Mouse (Mus musculus): ENCODE data around the gene Tspo2. TPM values are rescaled to one million over a fixed set of nuclear protein-coding genes. Genes with fewer than 3 reads are reported as not detected.
"Not testable (repeated sequence)": the region's sequence is repeated elsewhere in the genome, so short reads cannot be mapped to it uniquely, and the experiment has no call there.

Tspo2 gene
- polyA plus RNA-seq (2017; shearing (Covaris generic)): 1 to 10 TPM in 1 of 2 experiments, not detected in 1; 3.6 TPM

DNA sequence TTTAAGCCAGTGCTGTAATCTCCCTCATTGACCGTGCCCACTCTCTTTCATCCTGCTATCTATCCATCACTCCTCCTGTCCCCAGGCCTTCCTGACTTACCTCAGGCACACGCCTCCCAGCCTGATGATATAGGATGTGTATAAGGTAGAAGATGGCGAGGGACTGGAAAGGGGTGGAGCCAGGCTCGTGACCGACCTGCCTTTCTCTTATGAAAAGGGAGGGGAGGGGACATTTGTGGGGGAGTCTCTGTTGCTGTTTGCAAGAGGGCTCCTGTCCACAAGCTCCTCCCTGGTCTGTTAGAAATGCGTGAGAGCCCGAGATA lies at the start of gene Tspo2:
TSS of gene Tspo2 (minus strand) at position 170 of the 323 bp plus-strand sequence.
- ATAC-seq: no peak

DNA sequence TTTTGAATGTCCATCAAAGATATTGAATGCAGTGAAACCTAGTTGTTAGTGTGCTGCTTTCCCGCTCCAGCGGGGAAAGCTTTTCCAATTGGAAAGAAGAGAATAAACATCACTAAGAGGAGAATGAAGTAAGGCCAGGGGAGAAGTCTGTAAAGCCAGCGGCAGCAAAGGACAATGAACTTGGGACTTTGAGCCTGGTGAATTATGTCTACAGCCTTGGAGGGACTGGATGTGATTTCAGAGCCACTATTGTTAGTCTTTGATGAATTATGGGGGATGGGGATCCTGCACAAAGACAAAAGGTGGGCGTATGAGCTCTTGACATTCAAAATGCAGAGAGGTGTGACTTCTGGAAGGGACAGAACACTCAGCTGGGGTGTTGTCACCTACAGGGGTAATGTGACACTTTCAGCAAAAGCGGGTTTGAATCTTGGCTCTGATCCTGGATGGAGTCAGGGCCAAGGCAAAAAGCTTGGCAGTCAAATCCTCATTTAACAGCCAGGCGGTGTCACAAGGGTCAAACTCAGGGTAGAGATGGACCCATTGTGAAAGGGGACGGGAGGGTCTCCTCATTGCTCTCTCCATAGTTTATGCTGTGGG lies 49.6 kb upstream of the Tspo2 start:
- no peak for ATAC-seq

DNA sequence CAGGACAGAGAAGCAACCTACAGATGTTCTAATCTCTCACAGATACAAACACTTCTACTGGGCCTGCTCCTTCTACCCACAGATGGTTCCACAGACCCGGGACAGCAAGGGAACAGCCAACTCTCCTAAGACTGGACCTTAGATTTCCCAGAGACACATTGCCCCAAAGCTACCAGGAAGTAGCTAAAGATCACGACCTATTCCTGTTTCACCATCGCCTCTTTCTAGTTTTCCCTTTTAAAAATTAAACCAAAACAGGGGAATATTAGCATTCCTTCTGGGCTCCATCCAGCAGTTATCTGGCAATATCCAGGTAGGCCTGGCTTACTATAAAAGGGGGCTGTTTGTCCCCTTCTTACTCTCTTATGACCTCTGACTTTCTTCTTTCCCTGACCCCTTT lies 46.7 kb upstream of the Tspo2 start:
- no peak for ATAC-seq

DNA sequence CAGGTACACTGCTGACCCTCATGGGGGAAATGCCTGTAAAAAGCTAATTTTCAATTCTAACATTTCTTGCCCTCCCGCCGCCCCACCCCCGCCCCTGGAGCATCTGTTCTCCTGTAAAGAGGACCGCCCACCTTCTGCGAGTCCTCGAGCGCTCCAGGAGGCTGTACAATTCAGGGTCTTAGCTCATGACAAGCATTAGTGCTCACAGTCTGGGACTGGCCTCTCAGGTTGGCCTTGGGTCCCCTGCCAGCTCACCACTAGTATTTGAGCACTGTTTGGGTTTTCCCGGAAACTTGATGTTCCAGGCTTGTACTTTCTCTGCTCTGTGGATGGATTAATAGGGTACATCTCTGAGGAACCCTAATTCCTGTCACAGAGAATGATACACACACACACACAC lies 42.7 kb upstream of the Tspo2 start:
- ATAC-seq: no peak

DNA sequence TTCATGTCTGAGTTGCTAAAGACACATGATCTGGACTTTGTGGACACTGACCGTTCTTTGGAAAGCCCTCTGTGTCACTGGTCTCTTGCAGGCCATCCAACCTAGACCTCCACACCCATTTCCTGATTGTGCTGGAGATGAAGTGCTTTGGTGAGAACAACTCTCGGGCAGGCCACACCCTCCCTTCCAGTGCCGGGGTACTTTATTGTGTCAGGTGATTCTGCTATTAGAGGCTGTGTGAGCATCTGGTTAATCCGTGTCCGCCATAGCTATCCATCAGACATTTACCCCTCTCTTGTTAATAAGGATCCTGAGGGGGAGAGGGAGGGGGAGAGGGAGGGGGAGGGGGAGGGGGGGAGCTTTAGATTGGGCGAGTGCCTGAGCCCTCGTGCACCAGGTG lies 42.3 kb upstream of the Tspo2 start:
- no peak for ATAC-seq

DNA sequence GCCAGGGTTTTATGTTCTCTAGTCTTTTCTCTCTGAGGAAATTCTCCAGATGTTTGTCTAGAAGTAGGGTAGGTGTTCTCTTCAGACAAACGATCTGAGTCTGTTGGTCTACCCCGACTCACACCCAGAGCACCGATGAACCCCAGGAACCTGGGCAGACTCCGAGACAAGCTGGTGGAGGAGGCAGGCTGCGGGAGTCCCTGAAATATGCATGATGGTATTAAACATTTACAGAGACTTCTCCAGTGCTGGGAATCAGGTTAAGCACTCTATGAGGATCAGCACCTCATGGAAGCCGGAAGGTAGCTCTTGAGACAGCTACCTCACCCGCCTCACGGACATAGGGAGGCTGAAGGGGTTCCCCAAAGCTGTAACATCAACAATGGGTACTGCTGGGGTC lies 41.3 kb upstream of the Tspo2 start:
- ATAC-seq: no peak

DNA sequence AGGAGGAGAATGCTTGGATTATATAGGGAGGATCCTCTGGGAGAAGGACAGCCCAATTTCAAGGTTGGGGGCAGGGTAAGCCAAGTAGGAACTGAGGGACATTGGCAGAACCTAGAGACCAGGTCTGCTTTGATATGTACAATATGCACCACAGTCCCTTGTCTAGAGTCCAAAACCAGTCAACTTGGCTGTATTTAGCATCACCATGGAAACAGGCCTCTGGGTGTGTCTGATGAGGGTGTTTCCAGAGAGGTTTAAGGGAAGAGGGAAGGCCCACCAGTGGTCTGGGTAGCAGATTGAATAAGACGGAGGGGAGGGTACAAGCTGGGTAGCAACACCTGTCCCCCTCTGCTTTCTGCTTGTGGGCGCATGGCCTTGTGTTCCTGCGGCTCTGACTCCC lies 38.1 kb upstream of the Tspo2 start:
- no peak for ATAC-seq

DNA sequence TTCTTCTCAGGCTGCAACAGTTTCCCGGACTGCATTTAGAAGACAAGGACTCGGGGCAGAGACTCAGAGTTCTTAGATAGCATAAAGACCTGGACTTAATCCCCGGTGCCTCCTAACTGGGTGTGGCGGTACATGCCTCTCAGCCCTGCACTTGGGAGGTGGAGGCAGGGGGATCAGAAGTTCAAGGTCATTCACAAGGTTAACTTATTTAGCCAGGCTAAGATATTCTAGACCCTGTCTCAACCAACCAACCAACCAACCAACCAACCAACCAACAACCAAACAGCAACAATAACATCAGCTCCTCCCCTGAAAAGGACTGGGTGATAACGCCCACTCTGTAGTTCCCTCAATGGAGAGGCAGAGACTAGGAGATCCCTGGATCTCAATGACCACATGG lies 32.9 kb upstream of the Tspo2 start:
- no peak for ATAC-seq

DNA sequence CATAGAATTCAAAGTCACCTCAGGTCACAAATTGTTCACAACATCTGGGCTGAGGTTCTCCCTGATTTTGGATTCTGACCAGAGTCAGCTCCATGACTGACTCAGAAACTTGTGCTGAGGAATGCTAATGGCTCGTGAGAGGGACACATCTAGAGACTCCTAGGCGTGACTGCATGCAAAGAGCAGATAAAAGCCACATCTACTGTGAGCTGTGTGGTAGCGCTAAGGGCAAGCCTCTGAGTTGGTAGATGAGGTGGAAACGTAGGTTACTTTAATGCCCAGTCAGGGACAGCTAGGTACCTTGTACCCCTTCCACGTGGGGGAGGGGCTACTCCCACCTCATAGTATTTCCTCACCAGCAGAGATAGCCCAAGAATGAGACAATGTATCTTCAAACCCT lies 32.4 kb upstream of the Tspo2 start:
- ATAC-seq: no peak

DNA sequence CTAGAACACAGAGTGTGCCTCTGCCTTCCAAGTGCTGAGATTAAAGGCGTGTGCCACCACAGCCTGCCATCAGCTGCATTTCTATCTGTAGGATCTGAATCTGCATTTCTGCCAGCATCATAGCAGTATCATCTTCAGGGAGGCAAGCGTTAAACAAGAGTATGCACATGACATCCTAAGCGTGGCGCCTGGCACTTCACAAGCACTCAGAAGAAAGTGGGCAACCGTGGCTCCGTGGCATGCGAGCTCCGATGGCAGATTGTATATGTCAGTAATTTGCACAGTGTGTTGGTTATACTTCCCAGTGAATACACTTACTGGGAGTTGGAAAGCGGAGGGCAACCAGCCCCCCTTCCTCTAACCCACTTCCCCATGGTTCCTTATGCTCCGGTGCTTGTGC lies 28.6 kb upstream of the Tspo2 start:
- ATAC-seq: no peak

DNA sequence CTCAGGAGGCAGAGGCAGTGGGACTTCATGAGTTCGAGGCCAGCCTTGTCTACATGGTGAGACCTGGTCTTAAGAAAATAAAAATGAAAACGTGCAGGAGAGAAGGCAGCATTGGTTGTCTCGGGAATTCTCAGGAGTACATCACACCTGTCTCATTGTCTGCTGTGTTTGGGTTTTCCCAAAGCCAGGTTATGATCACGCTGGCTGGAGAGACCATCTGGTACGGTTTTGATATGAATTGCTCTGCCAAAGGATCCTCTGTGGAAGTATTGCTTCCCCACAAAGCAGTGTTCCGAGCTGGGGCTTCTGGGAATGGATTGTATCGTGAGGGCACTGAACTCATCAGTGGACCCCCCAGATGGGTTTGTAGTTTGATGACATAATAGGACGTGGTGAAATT lies 24.1 kb upstream of the Tspo2 start:
- ATAC-seq: no peak

DNA sequence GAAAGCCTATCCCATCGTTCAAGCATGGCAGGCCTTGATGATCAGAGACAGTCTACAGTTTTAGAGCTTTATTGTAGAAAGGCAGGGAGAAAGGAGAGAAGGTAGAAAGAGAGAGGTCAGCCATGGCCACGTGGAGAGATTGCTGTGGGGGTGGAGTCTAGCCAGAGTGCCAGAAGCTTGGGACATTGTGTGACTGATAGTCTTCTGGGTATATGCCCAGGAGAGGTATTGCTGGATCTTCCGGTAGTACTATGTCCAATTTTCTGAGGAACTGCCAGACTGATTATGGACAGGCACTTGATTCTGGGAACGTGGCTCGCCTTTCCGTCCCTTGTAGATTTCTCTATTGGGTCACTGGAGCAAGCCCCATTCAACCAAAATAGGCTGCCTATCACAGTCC lies 23.0 kb upstream of the Tspo2 start:
- ATAC-seq: not testable (repeated sequence)

DNA sequence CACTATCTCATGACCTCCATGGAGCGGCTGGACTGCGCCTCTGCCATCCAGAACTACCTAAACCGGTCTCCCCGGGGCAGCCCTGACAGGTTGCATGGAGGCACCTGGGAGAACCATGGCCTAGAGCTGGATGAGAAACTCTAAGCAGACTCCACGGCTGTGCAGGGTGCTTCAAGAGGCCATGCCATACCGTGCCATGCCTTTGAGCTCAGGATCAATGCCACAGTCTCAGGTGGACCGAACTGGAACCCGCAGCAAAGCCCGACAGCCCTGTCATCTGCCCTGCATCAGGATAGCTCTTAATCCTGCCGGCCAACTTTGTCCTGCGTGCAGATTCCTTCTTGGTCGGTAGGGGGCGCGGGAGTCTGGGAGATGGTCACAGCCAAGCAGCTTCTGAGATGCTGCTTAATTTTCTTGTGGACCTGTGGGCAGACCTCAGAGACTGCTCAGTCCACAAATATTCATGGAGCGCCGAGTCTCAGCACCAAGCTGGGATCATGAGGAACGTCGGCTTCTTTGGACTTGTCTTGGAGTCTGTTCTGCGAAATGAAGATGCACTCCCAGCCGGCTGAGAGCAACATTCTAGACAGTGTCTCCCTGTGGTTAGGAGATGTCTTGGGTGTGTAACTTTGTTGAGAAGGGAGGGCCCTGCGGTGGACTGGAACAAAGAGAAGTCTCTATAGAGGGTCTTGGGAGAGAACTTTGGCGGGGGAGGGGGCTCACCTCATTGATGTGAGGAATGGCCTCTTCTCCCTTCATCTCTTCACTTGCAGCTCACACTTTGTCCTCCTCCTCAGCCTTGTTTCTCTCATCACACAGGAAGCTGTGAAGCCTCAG lies 16.3 kb upstream of the Tspo2 start:
- ATAC-seq: peak; percentile 38

DNA sequence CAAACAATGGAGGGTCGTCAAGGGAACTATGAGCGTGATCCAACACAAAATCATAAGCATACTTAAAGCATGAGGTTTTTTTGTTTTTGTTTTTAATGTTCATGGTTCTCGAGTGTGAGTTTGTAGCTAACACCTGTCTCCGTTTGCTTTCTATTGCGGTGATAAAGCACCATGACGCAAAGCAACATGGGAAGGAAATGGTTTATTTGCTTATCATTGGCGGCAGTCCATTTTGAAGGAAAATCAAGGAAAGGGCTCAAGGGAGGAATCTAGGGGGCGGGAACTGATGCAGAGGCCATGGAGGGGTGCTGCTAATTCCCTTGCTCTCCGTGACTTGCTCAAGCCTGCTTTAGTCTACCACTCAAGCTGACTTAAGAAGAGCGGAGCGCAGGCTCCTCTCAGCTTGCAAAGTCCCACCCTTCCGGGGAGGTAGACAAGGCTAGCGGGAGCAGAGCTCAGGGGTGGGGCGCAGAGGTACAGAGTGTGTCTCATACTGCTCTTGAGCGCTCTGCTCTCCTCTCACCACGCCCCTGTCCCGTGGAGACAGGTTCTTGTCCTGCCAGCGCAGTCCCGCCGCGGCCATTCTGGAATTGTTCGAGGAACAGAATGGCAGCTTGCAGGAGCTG lies 15.6 kb upstream of the Tspo2 start:
- ATAC-seq: peak; percentile 30

DNA sequence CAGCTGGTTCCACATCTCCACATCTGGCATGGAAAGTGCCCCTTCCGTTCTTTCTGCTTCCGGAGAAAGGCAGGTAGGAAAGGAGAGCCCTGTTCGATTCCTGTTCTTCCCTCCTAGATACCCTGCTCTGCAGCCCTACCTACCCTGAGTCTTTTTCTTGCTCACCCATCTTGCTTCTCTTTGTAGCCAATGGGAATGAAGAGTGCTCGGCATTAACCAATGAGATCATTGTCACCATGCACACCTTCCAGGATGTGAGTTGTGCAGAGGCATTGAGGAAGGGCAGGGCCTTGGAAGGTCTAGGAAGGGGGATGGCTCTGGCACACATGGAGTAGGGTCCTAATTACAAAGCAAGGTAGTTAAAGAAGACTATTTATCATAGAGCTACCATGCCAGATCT lies 12.1 kb upstream of the Tspo2 start:
- no peak for ATAC-seq

DNA sequence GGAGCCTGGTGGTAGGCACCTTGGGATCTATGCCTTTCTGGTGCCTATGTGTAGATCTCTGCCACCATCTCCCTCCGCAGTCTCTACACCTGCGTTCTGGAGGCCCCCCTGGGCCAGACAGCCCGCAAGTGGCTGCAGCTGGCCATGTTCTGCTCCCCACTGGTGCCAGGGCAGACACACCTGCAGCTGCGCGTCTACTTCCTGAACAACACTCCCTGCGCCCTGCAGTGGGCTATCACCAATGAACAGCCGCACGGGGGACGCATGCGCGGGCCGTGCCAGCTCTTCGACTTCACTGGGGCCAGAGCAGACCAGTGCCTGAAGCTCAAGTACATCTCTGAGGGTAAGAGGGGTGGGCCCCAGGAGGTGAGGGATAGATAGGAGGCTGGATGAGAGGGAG lies 10.8 kb upstream of the Tspo2 start:
- ATAC-seq: peak; percentile 63

DNA sequence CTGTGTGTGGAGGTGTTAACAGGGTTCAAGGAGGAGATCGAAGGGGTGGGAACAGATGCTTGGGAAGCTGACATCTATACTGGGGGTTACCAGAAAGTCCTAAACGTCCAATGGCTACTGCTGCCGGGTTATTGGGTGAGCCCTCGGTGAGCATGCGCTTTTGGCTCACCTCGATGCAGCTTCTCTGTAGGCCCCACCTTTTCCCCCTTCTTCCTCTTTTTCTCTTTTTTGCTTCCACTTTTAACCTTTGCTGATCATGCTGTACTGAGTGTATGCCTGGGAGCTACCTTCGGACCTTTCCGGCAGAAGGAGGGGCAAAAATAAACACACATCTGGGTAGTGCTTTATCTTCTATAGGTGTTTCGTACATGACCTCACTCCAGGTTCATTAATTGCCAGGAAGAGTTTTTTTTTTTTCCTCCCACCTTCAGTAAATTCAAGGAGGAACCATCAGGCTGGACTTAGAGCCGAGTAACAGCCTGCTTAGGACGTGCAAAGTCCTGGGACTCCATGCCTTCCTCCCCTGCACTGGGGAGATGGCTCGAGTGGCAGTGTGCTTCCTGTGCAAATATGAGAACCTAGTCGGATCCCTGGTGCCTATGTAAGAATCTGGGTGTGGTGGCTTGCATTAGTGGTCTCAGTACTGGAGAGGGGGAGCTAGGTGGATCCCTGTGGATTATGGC lies 6.8 kb upstream of the Tspo2 start:
- ATAC-seq: no peak

DNA sequence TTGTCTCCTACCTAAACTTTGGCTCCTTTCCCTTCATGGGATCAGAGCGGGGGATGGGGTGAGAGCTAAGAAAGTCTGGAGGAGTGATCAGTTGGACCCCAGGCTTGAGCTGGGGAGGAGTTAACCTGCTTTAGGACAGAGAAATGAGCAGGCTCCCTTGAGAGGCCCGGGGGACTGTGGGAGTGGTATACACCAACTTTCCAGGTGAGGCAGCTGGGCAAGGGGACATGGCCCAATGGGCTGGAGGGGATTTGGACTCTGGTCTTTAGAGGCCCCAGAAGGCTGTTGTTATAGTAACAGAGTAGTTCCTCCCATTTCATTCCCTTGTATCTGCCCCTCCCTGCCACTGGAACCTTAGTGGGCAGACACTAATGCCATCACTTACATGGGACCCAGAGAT lies 4.6 kb upstream of the Tspo2 start:
- no peak for ATAC-seq

DNA sequence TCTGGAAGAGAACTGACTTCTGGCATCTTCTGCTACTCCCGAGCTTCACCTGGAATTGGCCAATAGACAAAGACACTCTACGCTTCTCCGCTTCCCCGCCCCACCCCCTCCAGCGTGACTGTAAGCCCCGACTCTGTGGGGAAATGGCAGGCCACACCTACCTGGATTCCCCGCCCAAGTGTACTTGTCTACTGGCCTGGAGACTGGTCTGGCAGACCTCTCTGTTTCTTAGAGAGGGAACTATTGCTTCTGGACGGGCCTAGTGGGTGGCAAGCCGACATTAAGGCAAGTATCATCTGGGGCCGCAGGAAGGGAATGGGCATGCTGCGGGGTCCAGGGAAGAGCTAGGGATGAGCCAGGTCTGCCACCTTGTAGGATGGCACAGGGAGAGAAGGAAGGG lies 3.4 kb upstream of the Tspo2 start, which contains the start of gene Unc5cl:
TSS of gene Unc5cl (plus strand) at position 214 of the 400 bp plus-strand sequence.
- no peak for ATAC-seq

DNA sequence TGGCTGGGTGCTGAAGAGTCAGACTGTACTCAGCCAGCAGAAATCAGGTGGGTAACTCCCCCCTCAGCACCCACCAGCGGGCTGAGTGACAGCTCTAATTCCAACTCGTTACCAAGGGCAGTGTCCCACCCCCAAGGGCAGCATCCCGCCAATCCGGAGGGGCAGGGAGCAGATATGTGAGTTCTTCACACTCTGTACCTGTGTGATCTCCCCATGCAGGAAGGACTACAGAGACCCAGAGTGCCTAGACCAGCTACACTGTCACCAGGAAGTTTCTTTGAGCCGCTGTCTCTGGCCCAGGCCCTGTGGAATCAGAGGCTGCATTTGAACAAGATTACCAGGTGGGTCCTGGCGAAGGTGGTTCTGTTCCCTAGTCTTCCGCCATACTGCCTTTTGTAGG lies 2.9 kb upstream of the Tspo2 start:
- no peak for ATAC-seq

DNA sequence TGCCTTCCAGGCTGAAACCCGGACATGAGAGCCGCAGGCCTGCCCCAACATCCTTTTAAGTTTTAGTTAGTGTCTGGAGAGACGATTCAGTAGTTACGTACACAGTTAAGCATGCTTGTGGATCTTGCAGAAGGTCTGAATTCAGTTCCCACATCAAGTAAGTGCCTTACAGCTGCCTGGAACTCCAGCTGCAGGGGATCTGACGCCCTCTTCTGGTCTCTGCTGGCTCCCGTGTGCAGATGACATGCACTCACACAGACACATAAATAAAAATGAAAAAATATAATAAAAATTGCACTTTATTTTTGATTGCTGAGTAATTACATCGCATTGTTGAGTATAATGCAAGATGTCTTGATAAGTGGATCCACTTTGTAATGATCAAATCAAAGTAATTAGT lies 2.2 kb upstream of the Tspo2 start:
- ATAC-seq: no peak

DNA sequence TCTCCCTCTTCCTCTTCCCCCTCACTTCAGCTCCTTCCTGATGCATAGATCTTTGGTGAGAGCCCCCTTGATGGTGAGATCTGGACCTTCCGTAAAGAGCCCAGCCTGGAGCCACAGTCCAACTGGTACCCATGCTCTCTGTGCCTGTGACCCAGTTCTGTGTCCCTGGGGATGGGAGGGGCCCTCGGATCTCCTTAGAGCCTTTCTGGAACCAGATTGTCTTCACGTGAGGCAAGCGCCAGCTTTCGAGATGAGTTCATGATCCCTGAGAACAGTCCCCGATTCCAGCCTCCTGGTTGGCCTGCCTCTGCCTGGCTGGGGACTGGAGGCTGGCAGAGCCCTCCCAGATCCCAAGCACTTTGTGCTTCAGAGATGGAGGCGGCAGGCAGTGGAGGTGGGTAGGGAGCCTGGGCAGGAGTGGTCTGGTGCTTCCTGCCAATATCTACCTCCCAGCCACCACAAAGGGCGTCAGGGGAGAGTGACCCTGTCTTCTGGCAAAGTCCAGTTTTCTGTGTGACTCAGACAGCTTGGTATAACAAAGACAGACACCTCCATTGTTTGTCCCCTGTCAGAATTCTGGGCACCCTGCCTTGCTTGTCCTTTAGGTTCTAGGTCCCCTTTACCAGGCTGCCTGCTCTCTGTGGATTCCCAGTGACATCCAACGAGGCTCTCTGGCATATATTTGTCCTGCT lies 577 bp upstream of the Tspo2 start:
- ATAC-seq: no peak

All from activated CD4-positive, CD25-positive, alpha-beta regulatory T cell, adult 4 months (primary cell).